Mouse (Mus musculus) lung, postnatal 0 days (tissue): ENCODE measurements around the gene Lsg1.

Source experiments
- CTCF ChIP-seq: IDR thresholded peaks from 2 replicates; pipeline ENCODE4 v1.5.1; 2016; ENCODE audit warnings: antibody characterized with exemption, mild to moderate bottlenecking
- EP300 ChIP-seq: IDR thresholded peaks from 2 replicates; pipeline ENCODE4 v1.6.1; 2016; ENCODE audit warnings: antibody characterized with exemption, mild to moderate bottlenecking, control low read depth

DNA sequence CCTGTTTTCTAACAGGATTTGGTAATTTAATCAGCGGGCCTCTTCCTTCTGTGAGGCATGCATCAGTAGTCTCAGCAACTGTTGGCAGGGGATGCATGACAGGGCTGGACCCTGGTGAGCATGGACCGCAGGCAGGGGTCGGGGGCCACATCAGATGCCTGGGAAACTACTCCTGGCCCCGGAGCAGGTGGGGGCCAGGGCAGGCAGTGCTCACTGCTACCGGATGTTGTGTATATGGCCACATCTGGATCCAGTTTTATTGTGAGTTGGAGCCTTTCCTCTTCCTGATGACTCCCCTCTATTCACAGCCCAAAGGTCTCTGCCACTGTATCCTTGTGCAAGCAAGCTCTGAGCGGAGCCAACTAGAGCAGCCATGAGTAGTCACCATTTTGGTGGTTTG, 18.1 kb upstream of the Lsg1 start:
- TF ChIP-seq CTCF (no peak), EP300 (no peak)
